Mouse (Mus musculus): ENCODE measurements at regions not wholly inside any gene's neighbourhood (a gene's known extent, or its start where the extent isn't known, plus 50 kb on each side); places are given as distances from the start of the nearest gene placed in this dataset.

DNA sequence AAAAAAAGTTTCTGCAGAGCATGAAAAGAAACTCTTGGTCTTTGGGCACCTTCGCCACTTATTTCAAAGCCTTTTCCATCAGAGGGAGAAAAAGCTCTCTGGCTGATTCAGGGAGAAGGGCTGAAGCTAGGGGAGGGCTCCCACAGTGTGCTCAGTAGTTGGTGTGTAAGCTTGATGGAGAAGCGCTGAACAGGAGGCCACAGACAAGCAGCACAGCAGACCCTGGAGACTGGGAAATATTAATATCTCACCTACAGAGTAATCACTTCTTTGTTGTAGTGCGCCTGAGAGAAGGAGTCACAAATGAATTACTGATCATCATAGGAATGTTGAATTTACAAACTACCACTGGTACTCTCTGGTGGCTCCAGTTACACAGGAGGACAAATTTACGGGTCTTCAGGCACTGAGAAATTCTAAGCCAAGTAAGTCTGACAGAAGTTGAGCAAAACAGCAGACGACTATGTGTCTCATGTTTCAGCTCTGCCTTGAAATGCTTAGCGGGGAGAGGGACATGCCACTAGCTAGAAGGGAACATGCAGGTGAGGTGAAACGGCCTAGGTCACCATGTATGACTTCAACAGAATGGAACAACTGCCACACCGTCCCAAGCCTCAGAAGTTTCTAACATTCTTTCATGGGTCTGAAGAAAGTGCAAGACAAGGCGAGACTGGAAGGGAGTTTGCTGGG is 350.9 kb upstream of the Map3k7 start:
- TF ChIP-seq RCOR1 (IDR thresholded peaks at IDR 0.05; ENCODE audit: low read depth, low read length) (no peak), POLR2A (IDR thresholded peaks at IDR 0.05; ENCODE audit: control insufficient read depth in 1 of 2, insufficient read depth in 1 of 2, low read depth in 1 of 2, low read length in 2 of 2, poor library complexity in 1 of 2) (no peak)

All from MEL (cell line).